Mouse (Mus musculus) kidney, postnatal 0 days (tissue): Measurements from ENCODE around the gene Map2k1. TPM values are rescaled to one million over a fixed set of nuclear protein-coding genes. Genes with fewer than 3 reads are reported as not detected.

ENCODE experiments used
- ATAC-seq: fragments of 200-750 bp; cut with Nextera tagmentation; replicated peaks from 2 replicates; pipeline ENCODE4 v1.8.0; 2017; ENCODE audit warnings: low read depth, moderate number of reproducible peaks, moderate TSS enrichment, moderate library complexity; ENCODE audit not compliant: low FRiP score
- DNase-seq: peaks from one replicate; pipeline ENCODE4 v3.0.0-alpha.2; 2016; ENCODE audit warnings: low spot score
- H3K27ac ChIP-seq: fragments of 300-500 bp; sonication (generic); 2 replicates; pipeline ENCODE4 v1.5.1; 2014; ENCODE audit warnings: mild to moderate bottlenecking
- H3K27me3 ChIP-seq: fragments of 300-500 bp; sonication (generic); 2 replicates; pipeline ENCODE4 v1.6.1; 2014; ENCODE audit warnings: low read length, mixed read lengths; ENCODE audit not compliant: insufficient read depth
- H3K36me3 ChIP-seq: fragments of 300-500 bp; sonication (generic); 2 replicates; pipeline ENCODE4 v1.6.1; 2014; ENCODE audit warnings: low read length, mixed read lengths; ENCODE audit not compliant: insufficient read depth
- H3K4me1 ChIP-seq: fragments of 300-500 bp; sonication (generic); replicated peaks from 2 replicates; pipeline ENCODE4 v1.6.1; 2014; ENCODE audit warnings: antibody characterized with exemption, low read length, mixed read lengths; ENCODE audit not compliant: insufficient read depth
- H3K4me2 ChIP-seq: fragments of 300-500 bp; sonication (generic); 2 replicates; pipeline ENCODE4 v1.6.1; 2014; ENCODE audit warnings: mild to moderate bottlenecking, low read length, moderate library complexity, mixed read lengths
- H3K4me3 ChIP-seq: fragments of 300-500 bp; sonication (generic); replicated peaks from 2 replicates; pipeline ENCODE4 v1.5.1; 2014; ENCODE audit warnings: low read depth, low read length
- H3K9ac ChIP-seq: fragments of 300-500 bp; sonication (generic); 2 replicates; pipeline ENCODE4 v1.6.1; 2014; ENCODE audit warnings: low read depth, low read length
- H3K9me3 ChIP-seq: fragments of 300-500 bp; sonication (generic); replicated peaks from 2 replicates; pipeline ENCODE4 v1.6.1; 2016; ENCODE audit warnings: low read length, inconsistent platforms, mixed read lengths
- CTCF ChIP-seq: IDR thresholded peaks from 2 replicates; pipeline ENCODE4 v1.5.1; 2016; ENCODE audit warnings: antibody characterized with exemption, low read depth, mild to moderate bottlenecking, moderate library complexity
- WGBS: fragments of 180-500 bp; shearing (Covaris S2); extraction: QIAGEN DNeasy Blood & Tissue Kit; methylation state at CpG from one replicate; pipeline ENCODE4 v1.1.7; 2014; 5-methylcytosine and 5-hydroxymethylcytosine counted together
- polyA plus RNA-seq: library from polyadenylated mRNA; unstranded; fragments of >200 nt; fragmentation: Nextera tagmentation; extraction: Ambion mirVana; gene quantifications from 2 replicates; pipeline ENCODE4 v1.2.1, GENCODE M21; 2015

The Map2k1 gene
- polyA plus RNA-seq, 1 experiment from 2014 or later: 81.6 TPM

DNA sequence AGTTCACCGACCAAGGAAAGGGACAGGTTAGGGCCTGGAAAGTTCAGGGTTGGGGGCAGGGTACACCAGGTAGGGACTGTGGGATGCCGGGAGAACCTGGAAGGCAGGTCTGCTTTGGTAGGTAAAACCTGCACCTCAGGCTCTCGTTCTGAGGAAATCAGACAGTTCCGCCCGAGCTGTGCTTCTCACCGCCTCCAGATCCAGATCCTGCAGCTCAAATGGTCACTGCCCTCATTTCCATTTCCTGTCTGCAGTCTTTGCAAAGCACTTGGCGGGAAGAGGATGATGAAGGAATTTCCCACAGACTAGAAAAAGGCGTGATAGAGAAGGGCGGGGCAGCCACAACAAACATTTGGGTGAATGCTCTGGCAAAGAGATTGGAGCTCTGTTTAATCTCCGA, 14.8 kb upstream of the Map2k1 start:
- Histone ChIP-seq H3K36me3 (no peaks in the 10 kb centered on the region), H3K27ac (no peak overlapping the region), H3K4me2 (no peak overlapping the region), H3K4me1 (no peaks in the 10 kb centered on the region), H3K4me3 (no peak overlapping the region), H3K9me3 (no peaks in the 10 kb centered on the region), H3K9ac (no peak overlapping the region), H3K27me3 (no peaks in the 10 kb centered on the region)
- no peak for TF ChIP-seq CTCF
- 75% methylated on average over 10 of the region's 10 CpGs for WGBS
- ATAC-seq: no peak
- DNase-seq: no peak

GRCm38 (mm10) chr9:64267231-64267630, 13.8 kb upstream of the Map2k1 start:
- no peak for DNase-seq
- H3K4me2 ChIP-seq: no peak overlapping the region

GRCm38 (mm10) chr9:64264813-64265212, 11.4 kb upstream of the Map2k1 start:
- no peaks in the 10 kb centered on the region for H3K4me1 ChIP-seq
- no peaks in the 10 kb centered on the region for H3K36me3 ChIP-seq
- no peak overlapping the region for H3K9ac ChIP-seq
- H3K27ac ChIP-seq: no peak overlapping the region
- no peak overlapping the region for H3K4me2 ChIP-seq
- DNase-seq: no peak
- 36% methylated on average over 1 of the region's 1 CpGs for WGBS
- H3K27me3 ChIP-seq: no peaks in the 10 kb centered on the region
- no peak overlapping the region for H3K4me3 ChIP-seq
- no peak for ATAC-seq
- no peak for TF ChIP-seq CTCF
- no peaks in the 10 kb centered on the region for H3K9me3 ChIP-seq

More at GRCm38 (mm10) chr9:64267231-64267630, 13.8 kb upstream of the Map2k1 start:
- no peaks in the 10 kb centered on the region for H3K9me3 ChIP-seq
- no peaks in the 10 kb centered on the region for H3K36me3 ChIP-seq
- no peak for TF ChIP-seq CTCF
- ATAC-seq: no peak
- no peaks in the 10 kb centered on the region for H3K4me1 ChIP-seq
- H3K27me3 ChIP-seq: no peaks in the 10 kb centered on the region
- 92% methylated on average over 1 of the region's 1 CpGs for WGBS
- no peak overlapping the region for H3K27ac ChIP-seq
- no peak overlapping the region for H3K9ac ChIP-seq
- H3K4me3 ChIP-seq: no peak overlapping the region

GRCm38 (mm10) chr9:64261023-64261422, 7.6 kb upstream of the Map2k1 start:
- Histone ChIP-seq H3K36me3 (no peaks in the 10 kb centered on the region), H3K4me3 (no peak overlapping the region), H3K9me3 (no peaks in the 10 kb centered on the region), H3K27ac (no peak overlapping the region), H3K27me3 (no peaks in the 10 kb centered on the region), H3K4me1 (no peaks in the 10 kb centered on the region), H3K9ac (no peak overlapping the region), H3K4me2 (no peak overlapping the region)
- DNase-seq (no peak), ATAC-seq (no peak)
- 90% methylated on average over 4 of the region's 4 CpGs for WGBS
- TF ChIP-seq CTCF: no peak

DNA sequence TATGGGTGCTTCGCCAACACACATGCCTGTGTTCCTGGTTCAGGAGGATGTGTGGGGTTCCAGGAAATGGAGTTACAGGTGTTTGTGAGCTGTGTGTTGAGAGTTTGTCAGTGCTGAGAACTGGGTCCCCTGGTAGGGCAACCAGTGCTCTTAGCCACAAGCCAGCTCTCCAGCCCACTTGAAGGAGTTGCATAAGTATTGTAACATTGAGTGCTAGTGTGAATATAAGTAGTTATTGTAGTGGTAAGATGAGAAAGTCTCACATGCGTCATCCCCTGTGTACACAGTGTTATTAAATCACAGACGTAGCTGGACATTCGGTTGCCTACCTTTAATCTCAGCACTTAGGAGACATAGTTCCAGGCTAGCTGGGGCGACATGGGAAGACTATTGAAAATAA, 6.5 kb upstream of the Map2k1 start:
- no peaks in the 10 kb centered on the region for H3K27me3 ChIP-seq
- DNase-seq (no peak), ATAC-seq (no peak)
- H3K9ac ChIP-seq: no peak overlapping the region
- H3K36me3 ChIP-seq: no peaks in the 10 kb centered on the region
- 84% methylated on average over 5 of the region's 5 CpGs for WGBS
- no peak overlapping the region for H3K27ac ChIP-seq
- H3K4me3 ChIP-seq: no peak overlapping the region
- H3K4me1 ChIP-seq: no peaks in the 10 kb centered on the region
- H3K9me3 ChIP-seq: no peaks in the 10 kb centered on the region
- TF ChIP-seq CTCF: no peak
- H3K4me2 ChIP-seq: no peak overlapping the region

DNA sequence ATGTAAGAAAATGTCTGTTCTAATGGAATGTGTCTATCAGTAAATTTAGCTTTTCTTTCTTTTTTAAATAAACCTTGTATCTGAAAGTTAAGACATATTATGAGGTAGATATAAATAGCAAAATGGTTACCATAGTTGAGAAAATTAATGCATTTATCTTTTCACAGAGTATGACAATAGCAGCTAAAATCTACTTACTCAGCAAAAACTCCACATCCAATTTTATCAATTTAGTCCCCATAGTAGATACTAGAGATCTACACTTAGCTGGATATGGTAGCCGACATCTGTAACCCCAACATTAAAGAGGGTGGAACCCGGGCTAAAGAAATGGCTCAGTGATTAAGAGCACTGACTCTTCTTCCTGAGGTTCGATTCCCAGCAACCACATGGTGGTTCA, 2.8 kb upstream of the Map2k1 start:
- no peak for TF ChIP-seq CTCF
- 85% methylated on average over 3 of the region's 3 CpGs for WGBS

DNA sequence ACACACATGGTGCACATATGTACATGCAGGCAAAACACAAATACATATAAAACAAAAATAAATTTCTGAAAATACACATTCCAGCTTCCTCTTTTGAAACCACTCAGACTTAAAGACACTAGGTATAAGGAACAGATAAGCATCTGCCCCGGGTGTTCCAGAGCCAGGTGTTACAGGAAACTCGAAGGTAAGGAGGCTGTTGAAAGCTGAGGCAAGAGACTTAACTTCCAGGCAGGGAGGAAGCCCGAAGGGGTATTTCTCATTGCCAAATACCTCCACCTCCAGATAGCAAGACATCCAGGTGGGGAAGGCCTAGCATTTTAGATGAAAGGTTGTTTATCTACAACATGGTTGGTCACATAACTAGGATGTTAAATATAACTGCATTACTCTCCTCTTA, 2.0 kb upstream of the Map2k1 start:
- H3K4me3 ChIP-seq: no peak overlapping the region
- ATAC-seq (no peak), DNase-seq (no peak)
- no peak overlapping the region for H3K9ac ChIP-seq
- peaks cover 10% of the 10 kb centered on the region; the same call in 1 of the 2 replicates for H3K4me1 ChIP-seq
- H3K27ac ChIP-seq: no peak overlapping the region
- H3K36me3 ChIP-seq: no peaks in the 10 kb centered on the region
- WGBS: 69% methylated on average over 3 of the region's 3 CpGs
- no peaks in the 10 kb centered on the region for H3K27me3 ChIP-seq
- no peak for TF ChIP-seq CTCF
- H3K9me3 ChIP-seq: no peaks in the 10 kb centered on the region
- no peak overlapping the region for H3K4me2 ChIP-seq

More for the DNA sequence above, 2.8 kb upstream of the Map2k1 start:
- no peak overlapping the region for H3K4me2 ChIP-seq
- H3K27ac ChIP-seq: no peak overlapping the region
- no peak for DNase-seq
- peaks cover 10% of the 10 kb centered on the region; the same call in 1 of the 2 replicates for H3K4me1 ChIP-seq
- no peak overlapping the region for H3K4me3 ChIP-seq
- no peaks in the 10 kb centered on the region for H3K9me3 ChIP-seq
- no peak overlapping the region for H3K9ac ChIP-seq
- no peak for ATAC-seq
- no peaks in the 10 kb centered on the region for H3K36me3 ChIP-seq
- H3K27me3 ChIP-seq: no peaks in the 10 kb centered on the region
